Mouse (Mus musculus) lung, postnatal 0 days (tissue): Measurements from ENCODE around the gene Cyp2ab1. TPM values are rescaled to one million over a fixed set of nuclear protein-coding genes. Genes with fewer than 3 reads are reported as not detected.

Experiments used
- ATAC-seq: fragments of 200-750 bp; cut with Nextera tagmentation; 2 replicates; pipeline ENCODE4 v1.8.0; 2017; ENCODE audit warnings: moderate library complexity
- DNase-seq: peaks from one replicate; pipeline ENCODE4 v3.0.0-alpha.2; 2016; ENCODE audit warnings: low spot score
- H3K27ac ChIP-seq: fragments of 300-500 bp; sonication (generic); 2 replicates; pipeline ENCODE4 v1.5.1; 2014; ENCODE audit warnings: antibody characterized with exemption, mild to moderate bottlenecking, low read length, mixed read lengths
- H3K27me3 ChIP-seq: fragments of 300-500 bp; sonication (generic); replicated peaks from 2 replicates; pipeline ENCODE4 v1.6.1; 2014; ENCODE audit warnings: low read length, mixed read lengths; ENCODE audit not compliant: insufficient read depth
- H3K36me3 ChIP-seq: fragments of 300-500 bp; sonication (generic); 2 replicates; pipeline ENCODE4 v1.6.1; 2014; ENCODE audit warnings: low read length, mixed read lengths; ENCODE audit not compliant: insufficient read depth
- H3K4me1 ChIP-seq: fragments of 300-500 bp; sonication (generic); 2 replicates; pipeline ENCODE4 v1.6.1; 2014; ENCODE audit warnings: antibody characterized with exemption, low read depth, low read length, mixed read lengths; ENCODE audit not compliant: insufficient read depth
- H3K4me2 ChIP-seq: fragments of 300-500 bp; sonication (generic); replicated peaks from 2 replicates; pipeline ENCODE4 v1.6.1; 2014; ENCODE audit warnings: low read depth, mild to moderate bottlenecking, low read length, moderate library complexity, mixed read lengths
- H3K4me3 ChIP-seq: fragments of 300-500 bp; sonication (generic); 2 replicates; pipeline ENCODE4 v1.5.1; 2014; ENCODE audit warnings: low read depth, low read length
- H3K9ac ChIP-seq: fragments of 300-500 bp; sonication (generic); replicated peaks from 2 replicates; pipeline ENCODE4 v1.6.1; 2014; ENCODE audit warnings: low read depth, mild to moderate bottlenecking
- H3K9me3 ChIP-seq: fragments of 300-500 bp; sonication (generic); 2 replicates; pipeline ENCODE4 v1.6.1; 2016; ENCODE audit warnings: low read length, mixed read lengths
- CTCF ChIP-seq: IDR thresholded peaks from 2 replicates; pipeline ENCODE4 v1.5.1; 2016; ENCODE audit warnings: antibody characterized with exemption, mild to moderate bottlenecking
- EP300 ChIP-seq: IDR thresholded peaks from 2 replicates; pipeline ENCODE4 v1.6.1; 2016; ENCODE audit warnings: antibody characterized with exemption, mild to moderate bottlenecking, control low read depth
- WGBS: fragments of 180-500 bp; shearing (Covaris S2); extraction: QIAGEN DNeasy Blood & Tissue Kit; methylation state at CpG from one replicate; pipeline ENCODE4 v1.1.7; 2014; 5-methylcytosine and 5-hydroxymethylcytosine counted together
- polyA plus RNA-seq: library from polyadenylated mRNA; unstranded; fragments of >200 nt; fragmentation: Nextera tagmentation; extraction: Ambion mirVana; gene quantifications from 2 replicates; pipeline ENCODE4 v1.2.1, GENCODE M21; 2015

Cyp2ab1 gene
- polyA plus RNA-seq, 1 experiment from 2014 or later: 0.29 TPM

GRCm38 (mm10) chr16:20300076-20300475, 25.1 kb downstream of the Cyp2ab1 start:
- no peaks in the 10 kb centered on the region for H3K27me3 ChIP-seq
- no peak for ATAC-seq
- WGBS: 89% methylated on average over 2 of the region's 2 CpGs
- no peaks in the 10 kb centered on the region for H3K36me3 ChIP-seq
- TF ChIP-seq EP300: no peak
- no peak for TF ChIP-seq CTCF
- no peak overlapping the region for H3K9ac ChIP-seq
- no peaks in the 10 kb centered on the region for H3K9me3 ChIP-seq
- H3K4me3 ChIP-seq: no peak overlapping the region
- no peak overlapping the region for H3K27ac ChIP-seq
- no peak for DNase-seq
- H3K4me2 ChIP-seq: no peak overlapping the region
- peaks cover 6% of the 10 kb centered on the region; the same call in 1 of the 2 replicates for H3K4me1 ChIP-seq

GRCm38 (mm10) chr16:20280238-20280637, 45.0 kb downstream of the Cyp2ab1 start:
- Histone ChIP-seq H3K27me3 (no peaks in the 10 kb centered on the region), H3K4me2 (no peak overlapping the region), H3K4me1 (no peaks in the 10 kb centered on the region), H3K9me3 (no peaks in the 10 kb centered on the region), H3K9ac (no peak overlapping the region), H3K4me3 (no peak overlapping the region), H3K27ac (no peak overlapping the region), H3K36me3 (peaks cover 34% of the 10 kb centered on the region)
- DNase-seq: no peak
- no peak for ATAC-seq
- 64% methylated on average over 4 of the region's 4 CpGs for WGBS
- no peak for TF ChIP-seq CTCF
- no peak for TF ChIP-seq EP300

GRCm38 (mm10) chr16:20279395-20279794, 45.8 kb downstream of the Cyp2ab1 start:
- TF ChIP-seq CTCF (no peak), EP300 (no peak)
- Histone ChIP-seq H3K9ac (no peak overlapping the region), H3K4me2 (no peak overlapping the region), H3K27me3 (no peaks in the 10 kb centered on the region), H3K9me3 (no peaks in the 10 kb centered on the region), H3K4me1 (no peaks in the 10 kb centered on the region), H3K36me3 (peaks cover 30% of the 10 kb centered on the region), H3K27ac (no peak overlapping the region), H3K4me3 (no peak overlapping the region)
- 77% methylated on average over 5 of the region's 5 CpGs for WGBS
- DNase-seq (no peak), ATAC-seq (no peak)

- 11% methylated on average over 3 of the region's 3 CpGs for WGBS
- Histone ChIP-seq H3K27me3 (no peaks in the 10 kb centered on the region), H3K4me3 (no peak overlapping the region), H3K27ac (no peak overlapping the region), H3K4me1 (no peaks in the 10 kb centered on the region), H3K36me3 (no peaks in the 10 kb centered on the region), H3K9me3 (no peaks in the 10 kb centered on the region), H3K9ac (no peak overlapping the region), H3K4me2 (no peak overlapping the region)
- DNase-seq (no peak), ATAC-seq (no peak)
- TF ChIP-seq EP300 (no peak), CTCF (no peak)
These were observed 52.2 kb downstream of the Cyp2ab1 start for GRCm38 (mm10) chr16:20272994-20273393.

- no peak for TF ChIP-seq CTCF
- no peak for TF ChIP-seq EP300
- H3K36me3 ChIP-seq: no peaks in the 10 kb centered on the region
- WGBS: 65% methylated on average over 4 of the region's 4 CpGs
- H3K4me3 ChIP-seq: no peak overlapping the region
- no peak for DNase-seq
- no peak overlapping the region for H3K4me2 ChIP-seq
- no peak overlapping the region for H3K27ac ChIP-seq
- H3K9ac ChIP-seq: no peak overlapping the region
- no peaks in the 10 kb centered on the region for H3K4me1 ChIP-seq
- no peaks in the 10 kb centered on the region for H3K9me3 ChIP-seq
- ATAC-seq: no peak
- H3K27me3 ChIP-seq: no peaks in the 10 kb centered on the region
These were observed 53.9 kb downstream of the Cyp2ab1 start for GRCm38 (mm10) chr16:20271339-20271738.

GRCm38 (mm10) chr16:20265089-20265488, 60.1 kb downstream of the Cyp2ab1 start:
- TF ChIP-seq CTCF: no peak
- no peaks in the 10 kb centered on the region for H3K4me1 ChIP-seq
- H3K27me3 ChIP-seq: no peaks in the 10 kb centered on the region
- H3K27ac ChIP-seq: no peak overlapping the region
- ATAC-seq: no peak
- DNase-seq: no peak
- no peak overlapping the region for H3K4me3 ChIP-seq
- no peaks in the 10 kb centered on the region for H3K9me3 ChIP-seq
- no peaks in the 10 kb centered on the region for H3K36me3 ChIP-seq
- H3K9ac ChIP-seq: no peak overlapping the region
- no peak overlapping the region for H3K4me2 ChIP-seq
- WGBS: 65% methylated on average over 7 of the region's 7 CpGs

Other genes with a start within 250 kb of the Cyp2ab1 start
- 49.7 and 58.7 TPM in 2 replicates for gene Klhl24, start 227.9 kb downstream of the Cyp2ab1 start, polyA plus RNA-seq
- gene Yeats2, start 184.3 kb downstream of the Cyp2ab1 start, polyA plus RNA-seq: 6.4 and 7.8 TPM in 2 replicates
- gene Map6d1, start 84.0 kb downstream of the Cyp2ab1 start, polyA plus RNA-seq: 0.07 and 0.14 TPM in 2 replicates
- 69.5 and 73.3 TPM in 2 replicates for gene Parl, start 23.0 kb downstream of the Cyp2ab1 start, polyA plus RNA-seq
- gene Abcc5, start 101.0 kb upstream of the Cyp2ab1 start, polyA plus RNA-seq: 57.4 and 71.6 TPM in 2 replicates
- 46.9 and 51.1 TPM in 2 replicates for gene Eif2b5, start 173.4 kb upstream of the Cyp2ab1 start, polyA plus RNA-seq
- gene Dvl3, start 191.6 kb upstream of the Cyp2ab1 start, polyA plus RNA-seq: 10.3 and 10.5 TPM in 2 replicates
- gene Ap2m1, start 210.1 kb upstream of the Cyp2ab1 start, polyA plus RNA-seq: 402 and 427 TPM in 2 replicates
- 36.3 and 39.6 TPM in 2 replicates for gene Abcf3, start 223.2 kb upstream of the Cyp2ab1 start, polyA plus RNA-seq